Mouse (Mus musculus) forebrain, embryonic 11.5 days (tissue): ENCODE data around the gene Cygb. TPM values are rescaled to one million over a fixed set of nuclear protein-coding genes. Genes with fewer than 3 reads are reported as not detected.

ENCODE experiments used
- ATAC-seq: fragments of 200-750 bp; cut with Nextera tagmentation; replicated peaks from 2 replicates; pipeline ENCODE4 v1.8.0; 2017; ENCODE audit warnings: moderate TSS enrichment; ENCODE audit not compliant: low FRiP score
- DNase-seq: peaks from one replicate; pipeline ENCODE4 v3.0.0-alpha.2; 2017; ENCODE audit warnings: low spot score
- H3K27ac ChIP-seq: fragments of 300-500 bp; sonication (generic); 2 replicates; pipeline ENCODE4 v1.5.1; 2014; ENCODE audit warnings: low read depth, low read length
- H3K27me3 ChIP-seq: fragments of 300-500 bp; sonication (generic); 2 replicates; pipeline ENCODE4 v1.6.1; 2014; ENCODE audit warnings: mild to moderate bottlenecking, low read length, mixed read lengths; ENCODE audit not compliant: control insufficient read depth, insufficient read depth
- H3K36me3 ChIP-seq: fragments of 300-500 bp; sonication (generic); 2 replicates; pipeline ENCODE4 v1.6.1; 2014; ENCODE audit warnings: mild to moderate bottlenecking, low read length, moderate library complexity, mixed read lengths; ENCODE audit not compliant: control insufficient read depth, insufficient read depth
- H3K4me1 ChIP-seq: fragments of 300-500 bp; sonication (generic); replicated peaks from 2 replicates; pipeline ENCODE4 v1.6.1; 2014; ENCODE audit warnings: low read length, mixed read lengths; ENCODE audit not compliant: control insufficient read depth, insufficient read depth
- H3K4me2 ChIP-seq: fragments of 300-500 bp; sonication (generic); 2 replicates; pipeline ENCODE4 v1.6.1; 2014; ENCODE audit warnings: low read depth, mild to moderate bottlenecking, low read length, moderate library complexity, mixed read lengths; ENCODE audit not compliant: severe bottlenecking
- H3K4me3 ChIP-seq: fragments of 300-500 bp; sonication (generic); 2 replicates; pipeline ENCODE4 v1.5.1; 2014; ENCODE audit warnings: low read depth, low read length
- H3K9ac ChIP-seq: fragments of 300-500 bp; sonication (generic); 2 replicates; pipeline ENCODE4 v1.6.1; 2014; ENCODE audit warnings: low read length
- H3K9me3 ChIP-seq: fragments of 300-500 bp; sonication (generic); 2 replicates; pipeline ENCODE4 v1.6.1; 2016; ENCODE audit warnings: low read length, mixed read lengths; ENCODE audit not compliant: control insufficient read depth
- WGBS: fragments of 180-500 bp; shearing (Covaris S2); extraction: QIAGEN DNeasy Blood & Tissue Kit; methylation state at CpG from one replicate; pipeline ENCODE4 v1.1.7; 2014; 5-methylcytosine and 5-hydroxymethylcytosine counted together
- polyA plus RNA-seq: library from polyadenylated mRNA; unstranded; fragments of >200 nt; fragmentation: Nextera tagmentation; extraction: Ambion mirVana; gene quantifications from 2 replicates; pipeline ENCODE4 v1.2.1, GENCODE M21; 2014

Cygb gene
- polyA plus RNA-seq, 1 experiment from 2014 or later = 1.7 TPM

- Histone ChIP-seq H3K36me3 (no peaks in the 10 kb centered on the region), H3K27ac (no peak overlapping the region), H3K4me3 (no peak overlapping the region), H3K27me3 (no peaks in the 10 kb centered on the region), H3K4me1 (no peaks in the 10 kb centered on the region), H3K9me3 (no peaks in the 10 kb centered on the region), H3K4me2 (no peak overlapping the region), H3K9ac (no peak overlapping the region)
- ATAC-seq = no peak
- WGBS = 94% methylated on average over 8 of the region's 8 CpGs
- no peak for DNase-seq
Measured at GRCm38 (mm10) chr11:116601166-116601565, 52.9 kb downstream of the Cygb start.

- no peaks in the 10 kb centered on the region for H3K36me3 ChIP-seq
- 93% methylated on average over 15 of the region's 15 CpGs for WGBS
- ATAC-seq (no peak), DNase-seq (no peak)
- H3K27ac ChIP-seq = no peak overlapping the region
- no peaks in the 10 kb centered on the region for H3K9me3 ChIP-seq
- H3K27me3 ChIP-seq = no peaks in the 10 kb centered on the region
- no peak overlapping the region for H3K4me2 ChIP-seq
- no peaks in the 10 kb centered on the region for H3K4me1 ChIP-seq
- no peak overlapping the region for H3K4me3 ChIP-seq
- H3K9ac ChIP-seq = no peak overlapping the region
Measured at GRCm38 (mm10) chr11:116599230-116599629, 54.9 kb downstream of the Cygb start.

GRCm38 (mm10) chr11:116598193-116598592 lies 55.9 kb downstream of the Cygb start:
- 92% methylated on average over 8 of the region's 8 CpGs for WGBS
- Histone ChIP-seq H3K9me3 (no peaks in the 10 kb centered on the region), H3K4me3 (no peak overlapping the region), H3K27ac (no peak overlapping the region), H3K36me3 (no peaks in the 10 kb centered on the region), H3K27me3 (no peaks in the 10 kb centered on the region), H3K9ac (no peak overlapping the region), H3K4me2 (no peak overlapping the region), H3K4me1 (no peaks in the 10 kb centered on the region)
- ATAC-seq = no peak
- DNase-seq = no peak

DNA sequence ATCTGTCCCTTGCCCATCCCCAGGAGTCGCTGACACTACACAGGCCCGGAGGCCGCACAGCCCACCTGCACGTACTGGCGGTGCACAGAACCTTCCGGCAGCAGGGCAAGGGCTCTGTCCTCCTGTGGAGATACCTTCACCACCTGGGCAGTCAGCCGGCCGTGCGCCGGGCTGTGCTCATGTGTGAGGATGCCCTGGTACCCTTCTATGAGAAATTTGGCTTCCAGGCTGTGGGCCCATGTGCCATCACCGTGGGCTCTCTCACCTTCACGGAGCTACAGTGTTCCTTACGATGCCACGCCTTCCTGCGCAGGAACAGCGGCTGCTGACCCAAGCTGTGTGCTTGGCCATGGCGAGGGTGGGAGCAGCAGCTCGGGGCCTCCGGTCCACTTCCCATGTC lies 57.3 kb downstream of the Cygb start:
- no peaks in the 10 kb centered on the region for H3K36me3 ChIP-seq
- DNase-seq (no peak), ATAC-seq (no peak)
- H3K27me3 ChIP-seq = no peaks in the 10 kb centered on the region
- no peak overlapping the region for H3K4me3 ChIP-seq
- H3K4me2 ChIP-seq = no peak overlapping the region
- no peak overlapping the region for H3K27ac ChIP-seq
- WGBS = 89% methylated on average over 19 of the region's 19 CpGs
- no peaks in the 10 kb centered on the region for H3K4me1 ChIP-seq
- no peak overlapping the region for H3K9ac ChIP-seq
- H3K9me3 ChIP-seq = no peaks in the 10 kb centered on the region

Other genes with a start within 250 kb of the Cygb start
- gene Rnf157, start 241.3 kb downstream of the Cygb start, polyA plus RNA-seq = 25.0 and 26.1 TPM in 2 replicates
- gene Ubald2, start 220.2 kb downstream of the Cygb start, polyA plus RNA-seq = 80.2 and 83.7 TPM in 2 replicates
- not detected in 2 replicates for gene Qrich2, start 188.1 kb downstream of the Cygb start, polyA plus RNA-seq
- 188 and 195 TPM in 2 replicates for gene Prpsap1, start 160.1 kb downstream of the Cygb start, polyA plus RNA-seq
- gene Sphk1, start 123.4 kb downstream of the Cygb start, polyA plus RNA-seq = 3.8 and 3.9 TPM in 2 replicates
- gene Ube2o, start 72.9 kb downstream of the Cygb start, polyA plus RNA-seq = 23.5 and 25.9 TPM in 2 replicates
- gene Aanat, start 67.9 kb downstream of the Cygb start, polyA plus RNA-seq = not detected in 2 replicates
- 2.5 and 2.7 TPM in 2 replicates for gene Rhbdf2, start 27.3 kb downstream of the Cygb start, polyA plus RNA-seq
- gene Prcd, start 779 bp downstream of the Cygb start, polyA plus RNA-seq = 0.23 and 0.67 TPM in 2 replicates
- gene St6galnac1, start 121.2 kb upstream of the Cygb start, polyA plus RNA-seq = not detected in 2 replicates
- 16.8 and 19.6 TPM in 2 replicates for gene Mxra7, start 173.7 kb upstream of the Cygb start, polyA plus RNA-seq
- gene Mettl23, start 189.0 kb upstream of the Cygb start, polyA plus RNA-seq = 67.6 and 70.4 TPM in 2 replicates
- gene Jmjd6, start 189.1 kb upstream of the Cygb start, polyA plus RNA-seq = 86.8 and 99.5 TPM in 2 replicates
- 27.9 and 31.0 TPM in 2 replicates for gene Mfsd11, start 198.1 kb upstream of the Cygb start, polyA plus RNA-seq
- gene Srsf2, start 198.8 kb upstream of the Cygb start, polyA plus RNA-seq = 1,008 and 1,039 TPM in 2 replicates